Mouse (Mus musculus) G1E (cell line): ENCODE results near the gene Gm49380. TPM values are rescaled to one million over a fixed set of nuclear protein-coding genes. Genes with fewer than 3 reads are reported as not detected.

Experiments
- ATAC-seq: 2 replicates; pipeline ENCODE4 v1.8.0; 2016; ENCODE audit warnings: mild to moderate bottlenecking; ENCODE audit not compliant: insufficient number of reproducible peaks, poor library complexity, low FRiP score, severe bottlenecking; ENCODE audit errors: extremely low read depth
- DNase-seq: peaks from one replicate; pipeline ENCODE4 v3.0.0; 2012; ENCODE audit warnings: low spot score
- H3K27me3 ChIP-seq: 2 replicates; pipeline ENCODE4 v1.6.1; 2012; ENCODE audit warnings: mild to moderate bottlenecking, low read length, inconsistent platforms; ENCODE audit not compliant: insufficient read depth
- H3K36me3 ChIP-seq: replicated peaks from 2 replicates; pipeline ENCODE3; 2012; ENCODE audit warnings: mild to moderate bottlenecking, inconsistent platforms
- H3K4me1 ChIP-seq: 2 replicates; pipeline ENCODE4 v1.6.1; 2012; ENCODE audit warnings: low read depth, low read length, inconsistent platforms, mixed read lengths; ENCODE audit not compliant: insufficient read depth
- H3K4me3 ChIP-seq: 2 replicates; pipeline ENCODE4 v1.5.1; 2012; ENCODE audit warnings: low read depth, mild to moderate bottlenecking, inconsistent platforms, low read length, moderate library complexity, mixed read lengths
- H3K9me3 ChIP-seq: replicated peaks from 2 replicates; pipeline ENCODE4 v1.6.1; 2012; ENCODE audit warnings: inconsistent platforms
- CTCF ChIP-seq: IDR thresholded peaks from 2 replicates; pipeline ENCODE4 v1.5.1; 2012; ENCODE audit warnings: low read depth, low read length, inconsistent platforms, mixed read lengths
- GATA1 ChIP-seq: IDR thresholded peaks from 2 replicates; pipeline ENCODE4 v1.6.1; 2012; ENCODE audit warnings: borderline replicate concordance, low read length, inconsistent platforms, mixed read lengths
- GATA2 ChIP-seq: IDR thresholded peaks from 2 replicates; pipeline ENCODE4 v1.6.1; 2012; ENCODE audit warnings: low read depth, low read length, inconsistent platforms, borderline replicate concordance
- POLR2AphosphoS5 ChIP-seq: IDR thresholded peaks from 2 replicates; pipeline ENCODE4 v1.6.1; 2012; ENCODE audit warnings: low read depth, low read length, inconsistent platforms; ENCODE audit not compliant: insufficient replicate concordance
- TAL1 ChIP-seq: conservative IDR thresholded peaks from 2 replicates; pipeline ENCODE4 v1.6.1; 2012; ENCODE audit warnings: low read depth, low read length, inconsistent platforms, mixed read lengths
- polyA plus RNA-seq: library from polyadenylated mRNA; stranded (reverse); fragments of >175 nt; gene quantifications from 2 replicates; pipeline ENCODE4 v1.2.3, GENCODE M21; 2012
- total RNA-seq, 2 experiments: library from RNA; stranded (forward) in 1 of 2; stranded (reverse) in 1 of 2; fragments of 200-1000 nt in 1 of 2; fragments of >200 nt in 1 of 2; fragmentation: Nextera tagmentation in 1 of 2; gene quantifications; 2 replicates each; pipeline ENCODE4 v1.2.3; 2014 to 2017

Gene Gm49380
- total RNA-seq (2014; fragmentation: Nextera tagmentation) = not detected in 2 replicates
- 0.12 and 0.27 TPM in 2 replicates for total RNA-seq (2017)
- 0.15 TPM in 1 of 2 replicates, not detected in the other for polyA plus RNA-seq

DNA sequence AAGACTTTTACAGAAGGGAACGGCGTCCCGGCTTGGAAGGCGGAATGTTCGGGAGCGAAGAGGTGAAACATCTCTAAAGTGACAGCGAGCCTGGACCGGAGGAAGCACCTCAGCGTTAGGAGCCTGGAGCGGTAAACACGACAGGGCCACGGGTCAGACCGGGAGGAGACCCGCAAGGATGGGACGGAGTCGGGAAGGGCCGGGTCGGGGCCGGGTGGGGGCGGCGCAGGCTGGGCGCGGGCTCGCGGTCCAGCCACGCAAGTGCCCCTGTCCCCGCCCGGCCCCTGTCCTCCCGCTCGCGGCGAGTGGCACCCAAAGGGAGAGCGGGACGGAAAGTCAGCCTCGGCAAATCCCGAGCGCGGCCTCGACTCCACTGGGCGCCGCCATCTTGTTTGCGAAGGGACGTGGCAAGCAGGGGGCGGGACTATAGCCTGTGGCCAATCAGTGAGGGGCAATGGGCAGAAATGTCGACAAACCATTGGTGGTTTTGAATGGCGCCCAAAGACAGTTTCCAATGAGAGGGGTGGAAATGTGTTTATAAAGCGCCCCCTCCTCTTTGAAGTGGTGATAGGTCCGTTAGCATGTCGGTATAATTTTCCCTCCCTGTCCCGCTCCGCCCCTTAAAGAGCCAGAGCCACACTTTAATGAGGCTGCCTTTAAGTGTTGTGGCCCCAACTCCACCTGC lies at the start of gene Gm49380, which contains the start of gene Rnf26:
Gm49380 (minus strand) TSS at position 396 of the 685 bp plus-strand sequence.
Rnf26 (minus strand) TSS at position 413 of the 685 bp plus-strand sequence.
- H3K36me3 ChIP-seq = peaks cover 24% of the 10 kb centered on the region
- DNase-seq (peak; percentile 98), ATAC-seq (peak; percentile 95)

GRCm38 (mm10) chr9:44159886-44160285 lies 46.6 kb upstream of the Gm49380 start:
- no peak overlapping the region for H3K4me3 ChIP-seq
- no peak for ATAC-seq
- peaks cover 95% of the 10 kb centered on the region for H3K36me3 ChIP-seq
- H3K9me3 ChIP-seq = no peaks in the 10 kb centered on the region
- H3K4me1 ChIP-seq = no peaks in the 10 kb centered on the region
- TF ChIP-seq TAL1 (no peak), CTCF (no peak), GATA1 (no peak), POLR2AphosphoS5 (no peak), GATA2 (no peak)
- DNase-seq = no peak
- no peaks in the 10 kb centered on the region for H3K27me3 ChIP-seq

More for the DNA sequence above, at the start of gene Gm49380, which contains the start of gene Rnf26:
- H3K27me3 ChIP-seq = 0 out of 2 replicates have a peak, but pooled peaks cover 6% of the 10 kb centered on the region
- H3K9me3 ChIP-seq = no peaks in the 10 kb centered on the region
- peak within 1 kb of the TSS; percentile 83 for H3K4me3 ChIP-seq
- TF ChIP-seq POLR2AphosphoS5 (no peak), GATA1 (no peak), GATA2 (no peak), CTCF (no peak), TAL1 (no peak)
- peaks cover 36% of the 10 kb centered on the region for H3K4me1 ChIP-seq

DNA sequence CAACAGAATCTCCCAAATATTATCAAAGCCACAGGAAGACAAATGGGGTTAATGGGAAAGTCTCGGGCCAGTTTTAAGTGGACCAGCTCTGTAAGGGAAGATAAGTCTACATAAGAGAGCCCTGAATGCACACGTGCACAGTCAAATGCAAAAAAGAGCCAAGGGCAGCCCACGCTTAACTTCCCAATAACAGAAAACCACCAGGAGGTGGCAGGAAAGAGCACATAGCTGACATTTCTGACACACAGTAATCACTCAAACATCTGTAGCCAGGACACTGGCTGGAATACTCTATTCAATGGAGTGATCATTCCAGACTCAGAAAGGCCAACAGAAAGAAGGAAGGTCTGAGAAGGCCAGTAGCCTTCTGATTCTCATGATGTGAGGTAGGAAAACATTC lies 34.0 kb upstream of the Gm49380 start:
- DNase-seq (no peak), ATAC-seq (no peak)
- H3K4me1 ChIP-seq = peaks cover 12% of the 10 kb centered on the region
- no peaks in the 10 kb centered on the region for H3K27me3 ChIP-seq
- TF ChIP-seq CTCF = no peak
- no peak for TF ChIP-seq TAL1
- TF ChIP-seq GATA1 = no peak
- no peak for TF ChIP-seq GATA2
- TF ChIP-seq POLR2AphosphoS5 = no peak
- H3K36me3 ChIP-seq = peaks cover 77% of the 10 kb centered on the region
- no peaks in the 10 kb centered on the region for H3K9me3 ChIP-seq
- H3K4me3 ChIP-seq = no peak overlapping the region

DNA sequence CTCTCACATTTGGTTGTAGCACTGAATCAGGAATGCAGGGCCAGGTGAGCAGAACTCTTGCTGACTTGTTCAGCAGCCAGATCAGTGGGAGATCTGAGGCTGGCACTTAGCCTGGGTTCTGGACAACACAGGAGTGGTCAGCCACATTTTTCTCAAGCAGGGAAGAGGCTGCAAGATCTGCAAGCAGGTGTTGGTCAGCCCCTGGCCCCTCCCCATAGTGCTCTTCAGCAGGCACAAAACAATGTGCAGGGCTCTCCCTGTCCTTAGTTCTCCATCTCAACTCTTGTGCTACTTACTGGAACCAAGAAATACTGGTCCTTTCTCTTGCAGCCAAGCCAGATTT lies 31.4 kb upstream of the Gm49380 start:
- no peak for ATAC-seq
- no peak for DNase-seq

DNA sequence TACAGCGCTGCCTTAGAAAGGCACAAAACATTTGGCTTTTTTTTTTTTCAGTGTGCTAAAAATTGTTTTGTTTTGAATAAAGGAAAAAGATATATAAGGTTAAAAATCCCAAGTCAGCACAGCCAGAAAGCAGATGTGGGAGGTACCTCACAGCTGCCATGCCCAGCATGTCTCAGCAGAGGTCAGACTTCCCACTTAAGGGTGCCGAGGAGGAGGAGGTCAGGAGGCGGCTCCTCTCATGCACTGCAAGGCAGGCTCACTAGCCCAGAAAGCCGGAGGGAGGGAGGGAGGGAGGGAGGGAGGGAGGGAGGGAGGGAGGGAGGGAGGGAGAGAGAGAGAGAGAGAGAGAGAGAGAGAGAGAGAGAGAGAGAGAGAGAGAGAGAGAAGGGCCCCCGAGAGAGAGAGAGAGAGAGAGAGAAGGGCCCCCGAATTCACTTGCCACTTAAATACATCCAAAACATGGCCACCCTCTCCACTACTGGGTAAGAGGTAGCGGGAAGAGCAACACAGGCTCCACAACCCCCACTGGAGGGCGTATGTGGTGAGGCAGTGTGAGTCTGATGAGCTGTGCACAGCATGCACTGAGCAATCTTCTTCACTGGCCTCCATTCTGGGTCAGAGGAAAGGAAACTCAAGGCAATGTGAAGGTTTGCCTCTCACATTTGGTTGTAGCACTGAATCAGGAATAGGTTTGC lies 30.9 kb upstream of the Gm49380 start:
- H3K36me3 ChIP-seq = peaks cover 83% of the 10 kb centered on the region
- no peak overlapping the region for H3K4me3 ChIP-seq
- peaks cover 20% of the 10 kb centered on the region for H3K4me1 ChIP-seq
- TF ChIP-seq TAL1 (no peak), CTCF (no peak), GATA2 (no peak), GATA1 (no peak), POLR2AphosphoS5 (no peak)
- H3K9me3 ChIP-seq = no peaks in the 10 kb centered on the region
- no peak for ATAC-seq
- no peak for DNase-seq
- H3K27me3 ChIP-seq = no peaks in the 10 kb centered on the region; the same call in 1 of the 2 replicates

More for the DNA sequence above, 31.4 kb upstream of the Gm49380 start:
- H3K36me3 ChIP-seq = peaks cover 82% of the 10 kb centered on the region
- H3K27me3 ChIP-seq = no peaks in the 10 kb centered on the region
- TF ChIP-seq GATA2 (no peak), GATA1 (no peak), CTCF (no peak), POLR2AphosphoS5 (no peak), TAL1 (no peak)
- H3K9me3 ChIP-seq = no peaks in the 10 kb centered on the region
- H3K4me3 ChIP-seq = no peak overlapping the region
- peaks cover 19% of the 10 kb centered on the region for H3K4me1 ChIP-seq

GRCm38 (mm10) chr9:44143421-44143820 lies 30.1 kb upstream of the Gm49380 start:
- Histone ChIP-seq H3K4me3 (no peak overlapping the region), H3K36me3 (peaks cover 77% of the 10 kb centered on the region), H3K9me3 (no peaks in the 10 kb centered on the region), H3K27me3 (no peaks in the 10 kb centered on the region; the same call in 1 of the 2 replicates), H3K4me1 (peaks cover 23% of the 10 kb centered on the region)
- TF ChIP-seq POLR2AphosphoS5 (no peak), GATA1 (no peak), TAL1 (no peak), GATA2 (no peak), CTCF (no peak)
- DNase-seq = no peak
- no peak for ATAC-seq
